Mouse (Mus musculus) kidney, adult 2 months (tissue): Measurements from ENCODE around the gene Cela2a.

Experiments
- CTCF ChIP-seq: fragments of 200-500 bp; conservative IDR thresholded peaks from 2 replicates; pipeline ENCODE4 v1.5.1; 2011; ENCODE audit warnings: low read depth, mild to moderate bottlenecking, control low read depth, low read length, moderate library complexity, mixed read lengths; ENCODE audit not compliant: insufficient read depth, insufficient read length
- POLR2A ChIP-seq: fragments of 200-500 bp; IDR thresholded peaks from one replicate; pipeline ENCODE4 v1.6.1; 2011; ENCODE audit warnings: low read depth, low read length, control low read depth

- TF ChIP-seq POLR2A (no peak), CTCF (no peak)
Measured at GRCm38 (mm10) chr4:141871333-141871725, 45.4 kb upstream of the Cela2a start.
